Comparison of ENCODE assay signal across 22 mouse cellular contexts in the genomic region with DNA sequence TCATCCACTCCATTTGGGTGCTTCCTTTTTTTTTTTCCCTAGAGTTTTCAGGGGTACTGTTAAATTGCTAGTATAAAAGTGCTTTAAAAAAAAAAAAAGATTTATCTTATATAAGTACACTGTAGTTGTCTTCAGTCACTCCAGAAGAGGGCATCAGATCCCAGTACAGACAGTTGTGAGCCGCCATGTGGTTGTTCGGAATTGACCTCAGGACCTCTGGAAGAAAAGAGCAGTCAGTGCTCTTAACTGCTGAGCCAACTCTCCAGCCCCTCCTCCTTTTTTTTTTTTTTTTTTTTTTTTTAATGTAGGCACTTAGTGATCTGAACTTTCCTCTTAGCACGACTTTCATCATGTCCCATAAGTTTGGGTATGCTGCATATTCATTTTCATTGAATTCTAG. TPM values are rescaled to one million over a fixed set of nuclear protein-coding genes. Genes with fewer than 3 reads are reported as not detected.
DNase-seq lines count a peak whose midpoint lies in the region; ATAC-seq and TF ChIP-seq lines count a peak whose summit lies in the region.
"Had no signal": no experiment of that assay in that cellular context is flagged by ENCODE, and none has a peak within 500 bp of the region (broad histone marks: within the 10 kb centered on the region; RNA-seq: fewer than 3 reads in every experiment).

No protein-coding gene starts in this region.

- intact Hi-C loops in heart, postnatal 14 days (cut with DNase I), result no loop called here

- no peak overlapping the region for H3K9ac ChIP-seq in liver, adult 2 months (ENCODE audit: low read depth, low read length)
- no peak overlapping the region for H3K9ac ChIP-seq in liver, embryonic 12.5 days
- H3K9ac ChIP-seq in ES-E14 (ENCODE audit: insufficient read depth, low read depth, low read length, poor library complexity, severe bottlenecking), result no peak overlapping the region
- H3K9ac ChIP-seq: embryonic facial prominence, embryonic 12.5 days; liver, embryonic 15.5 days had no signal

- peak; percentile 62 for DNase-seq in heart, adult 11 months
- DNase-seq in heart, postnatal 14 days, result no peak
- peak; percentile 71 for DNase-seq in liver, adult 2 months (ENCODE audit: extremely low read depth, low read depth, low spot score)
- DNase-seq in ES-E14 (ENCODE audit: low read depth, low spot score), result no peak
- peak; percentile 62 for DNase-seq in splenic B cell, adult 2 months (ENCODE audit: low read depth, low spot score)
- DNase-seq in cerebellum, adult 9-10 months, result no peak
- DNase-seq: adrenal gland, postnatal 14 days; cerebellum, adult 18-20 months; heart, adult 18-20 months; kidney, adult 8-10 months; kidney, postnatal 4 days had no signal

- no peak overlapping the region for H3K27ac ChIP-seq in liver, adult 2 months (replicated peaks; ENCODE audit: insufficient read depth, low read depth, low read length)
- no peak overlapping the region for H3K27ac ChIP-seq in liver, embryonic 12.5 days
- H3K27ac ChIP-seq in ES-E14 (ENCODE audit: insufficient read depth, low read depth, low read length, poor library complexity, severe bottlenecking), result peak overlapping the region; percentile 10; the same call in 1 of the 2 replicates
- H3K27ac ChIP-seq: embryonic facial prominence, embryonic 12.5 days; liver, embryonic 15.5 days had no signal

- WGBS in liver, adult 2 months, result 34% methylated on average over 3 of the region's 3 CpGs
- 29% methylated on average over 3 of the region's 3 CpGs for WGBS in liver, embryonic 12.5 days (ENCODE audit: insufficient replicate concordance)

- in situ Hi-C loops in ES-E14 (cut with MboI; ENCODE audit: low sequenced_read_pairs in 2 of 2, unreplicated experiment in 2 of 2), result no loop called here

- H3K4me1 ChIP-seq in liver, adult 2 months (ENCODE audit: control insufficient read depth, insufficient read depth, low read length), result no peaks in the 10 kb centered on the region
- no peaks in the 10 kb centered on the region for H3K4me1 ChIP-seq in liver, embryonic 12.5 days
- 0 out of 4 replicates have a peak, but pooled peaks cover 0 to 2% of the 10 kb centered on the region in 2 experiments for H3K4me1 ChIP-seq in ES-E14 (ENCODE audit: control insufficient read depth in 2 of 2, insufficient read depth in 2 of 2, low read length in 2 of 2, poor library complexity in 1 of 2)
- H3K4me1 ChIP-seq: embryonic facial prominence, embryonic 12.5 days; liver, embryonic 15.5 days had no signal

- no peaks in the 10 kb centered on the region for H3K79me2 ChIP-seq in liver, adult 2 months (ENCODE audit: control insufficient read depth, insufficient read depth, low read length)

- no peak for ATAC-seq in liver, embryonic 12.5 days
- ATAC-seq: hindbrain, embryonic 16.5 days had no signal

- no peak for TF ChIP-seq POLR2A in liver, adult 2 months (IDR thresholded peaks at IDR 0.05; ENCODE audit: extremely low read depth, insufficient read depth, low read length)

- no peaks in the 10 kb centered on the region for H3K27me3 ChIP-seq in liver, adult 2 months (ENCODE audit: control insufficient read depth, insufficient read depth, low read length)
- H3K27me3 ChIP-seq in liver, embryonic 12.5 days (replicated peaks), result no peaks in the 10 kb centered on the region
- H3K27me3 ChIP-seq in splenic B cell, adult 2 months (ENCODE audit: control insufficient read depth, insufficient read depth, low read length, poor library complexity, severe bottlenecking), result no peaks in the 10 kb centered on the region
- H3K27me3 ChIP-seq: embryonic facial prominence, embryonic 12.5 days; liver, embryonic 15.5 days had no signal

- H3K9me3 ChIP-seq in liver, embryonic 12.5 days (replicated peaks), result no peaks in the 10 kb centered on the region
- no peaks in the 10 kb centered on the region for H3K9me3 ChIP-seq in ES-E14 (ENCODE audit: control insufficient read depth, insufficient read depth, low read depth, low read length)
- H3K9me3 ChIP-seq: embryonic facial prominence, embryonic 12.5 days; liver, embryonic 15.5 days had no signal

- H3K4me3 ChIP-seq in liver, adult 2 months (ENCODE audit: insufficient read depth, low read depth, low read length), result no peak overlapping the region
- H3K4me3 ChIP-seq in liver, embryonic 12.5 days, result no peak overlapping the region
- H3K4me3 ChIP-seq in ES-E14 (ENCODE audit: insufficient read depth in 1 of 2, low read depth in 1 of 2, low read length in 2 of 2, poor library complexity in 1 of 2, severe bottlenecking in 1 of 2), result no peak overlapping the region; a peak in 1 of 4 replicates
- H3K4me3 ChIP-seq: embryonic facial prominence, embryonic 12.5 days; liver, embryonic 15.5 days had no signal

- no peaks in the 10 kb centered on the region for H3K36me3 ChIP-seq in liver, adult 2 months (ENCODE audit: control insufficient read depth, insufficient read depth, low read length)
- no peaks in the 10 kb centered on the region for H3K36me3 ChIP-seq in liver, embryonic 12.5 days
- H3K36me3 ChIP-seq in ES-E14 (ENCODE audit: control insufficient read depth, insufficient read depth, low read length, poor library complexity, severe bottlenecking), result no peaks in the 10 kb centered on the region
- H3K36me3 ChIP-seq in splenic B cell, adult 2 months (ENCODE audit: control insufficient read depth, insufficient read depth, low read length, poor library complexity, severe bottlenecking), result no peaks in the 10 kb centered on the region
- H3K36me3 ChIP-seq: embryonic facial prominence, embryonic 12.5 days; liver, embryonic 15.5 days had no signal

- no peak for TF ChIP-seq CTCF in liver, adult 2 months (IDR thresholded peaks at IDR 0.05; ENCODE audit: low read depth, low read length)

- no peak overlapping the region for H3K4me2 ChIP-seq in liver, embryonic 12.5 days
- H3K4me2 ChIP-seq: embryonic facial prominence, embryonic 12.5 days; liver, embryonic 15.5 days had no signal

TF ChIP-seq in ES-E14, 5 proteins besides CTCF, POLR2A, EP300 and RAD21:
- TF ChIP-seq CHD2 (IDR thresholded peaks at IDR 0.05; ENCODE audit: low read depth, low read length), result no peak
- no peak for TF ChIP-seq ZC3H11A (IDR thresholded peaks at IDR 0.05; ENCODE audit: borderline replicate concordance, low read depth, low read length)
- TF ChIP-seq ZNF384 (IDR thresholded peaks at IDR 0.05; ENCODE audit: low read depth, low read length), result peak; percentile 88
TF ChIP-seq in ES-E14: peak in this region for 1.

RNA-seq across cellular contexts. Expression of a gene that starts 6.8 kb away (rescaled TPM):
- not detected for total RNA-seq in heart, postnatal 14 days (2021)
- total RNA-seq in liver, adult 2 months (2014; rRNA removed), result 0.20 and 0.37 TPM in 2 replicates
- 0.86 and 1.9 TPM in 2 replicates for polyA plus RNA-seq in liver, adult 2 months (2012; rRNA removed)
- polyA plus RNA-seq in liver, embryonic 12.5 days (2016; fragmentation: Nextera tagmentation; extraction: Ambion mirVana), result not detected in 2 replicates
- total RNA-seq in ES-E14 (2012; rRNA removed), result 12.7 and 14.6 TPM in 2 replicates
- total RNA-seq: adrenal gland, postnatal 14 days; common myeloid progenitor, adult 5-6 weeks; gastrocnemius, adult 8-10 months; heart, adult 18-20 months; heart, postnatal 25 days had no signal
- polyA plus RNA-seq: liver, embryonic 15.5 days; stomach, embryonic 14.5 days had no signal

RNA-seq across cellular contexts. Expression of a gene that starts 8.8 kb away (rescaled TPM):
- 1 to 10 TPM; 3.8 to 5.5 TPM for total RNA-seq in heart, postnatal 14 days (2021)
- 1.4 and 1.5 TPM in 2 replicates for total RNA-seq in liver, adult 2 months (2014; rRNA removed)
- polyA plus RNA-seq in liver, adult 2 months (2012; rRNA removed), result 4.5 and 11.5 TPM in 2 replicates
- polyA plus RNA-seq in liver, embryonic 12.5 days (2016; fragmentation: Nextera tagmentation; extraction: Ambion mirVana), result 14.0 and 14.6 TPM in 2 replicates
- total RNA-seq in ES-E14 (2012; rRNA removed), result 37.6 and 50.8 TPM in 2 replicates

RNA-seq across cellular contexts. Expression of a gene that starts 29.6 kb away (rescaled TPM):
- total RNA-seq in heart, postnatal 14 days (2021), result not detected
- total RNA-seq in liver, adult 2 months (2014; rRNA removed), result not detected in 2 replicates
- 0.12 and 0.18 TPM in 2 replicates for polyA plus RNA-seq in liver, adult 2 months (2012; rRNA removed)
- polyA plus RNA-seq in liver, embryonic 12.5 days (2016; fragmentation: Nextera tagmentation; extraction: Ambion mirVana), result not detected in 2 replicates
- total RNA-seq in ES-E14 (2012; rRNA removed), result 0.21 and 0.67 TPM in 2 replicates
- total RNA-seq: adrenal gland, postnatal 14 days; common myeloid progenitor, adult 5-6 weeks; gastrocnemius, adult 8-10 months; heart, adult 18-20 months; heart, postnatal 25 days; layer of hippocampus, postnatal 25 days; left cerebral cortex, postnatal 36 days; midbrain, postnatal 0 days had no signal
- polyA plus RNA-seq: embryonic facial prominence, embryonic 12.5 days; hindbrain, embryonic 16.5 days; liver, embryonic 15.5 days; midbrain, postnatal 0 days; stomach, embryonic 14.5 days had no signal

RNA-seq across cellular contexts. Expression of a gene that starts 32.1 kb away (rescaled TPM):
- 10 to 100 TPM; 10.1 to 14.4 TPM for total RNA-seq in heart, postnatal 14 days (2021)
- 1.2 and 1.5 TPM in 2 replicates for total RNA-seq in liver, adult 2 months (2014; rRNA removed)
- 0.97 and 2.9 TPM in 2 replicates for polyA plus RNA-seq in liver, adult 2 months (2012; rRNA removed)
- 23.6 and 28.2 TPM in 2 replicates for polyA plus RNA-seq in liver, embryonic 12.5 days (2016; fragmentation: Nextera tagmentation; extraction: Ambion mirVana)
- 95.9 and 111 TPM in 2 replicates for total RNA-seq in ES-E14 (2012; rRNA removed)

RNA-seq across cellular contexts. Expression of a gene that starts 35.7 kb away (rescaled TPM):
- total RNA-seq in heart, postnatal 14 days (2021), result not detected
- not detected in 2 replicates for total RNA-seq in liver, adult 2 months (2014; rRNA removed)
- polyA plus RNA-seq in liver, adult 2 months (2012; rRNA removed), result 0.21 TPM in 1 of 2 replicates, not detected in the other
- 1.9 and 3.0 TPM in 2 replicates for polyA plus RNA-seq in liver, embryonic 12.5 days (2016; fragmentation: Nextera tagmentation; extraction: Ambion mirVana)
- 4.7 and 6.9 TPM in 2 replicates for total RNA-seq in ES-E14 (2012; rRNA removed)
- total RNA-seq: adrenal gland, postnatal 14 days; gastrocnemius, adult 8-10 months; heart, adult 18-20 months; heart, postnatal 25 days had no signal

Comparison
In these comparisons a context has a peak if more than half of its experiments do, and no peak if none do; other contexts are left out.
1. DNase-seq: peak in heart, adult 11 months (single experiment), liver, adult 2 months (single experiment) and splenic B cell, adult 2 months (single experiment); none in heart, postnatal 14 days (0 of 2), ES-E14 (single experiment) and cerebellum, adult 9-10 months (single experiment).